Mouse (Mus musculus) 3134 (cell line): ENCODE measurements around the gene Osbp2.

Experiments
- DNase-seq: peaks from one replicate; pipeline ENCODE4 v3.0.0-alpha.2; 2011; ENCODE audit warnings: low spot score; ENCODE audit not compliant: insufficient read length; ENCODE audit errors: extremely low read depth

Gene Osbp2

GRCm38 (mm10) chr11:3766964-3767363, 96.7 kb downstream of the Osbp2 start:
- DNase-seq, result no peak

GRCm38 (mm10) chr11:3764352-3764751, 99.4 kb downstream of the Osbp2 start:
- no peak for DNase-seq

- no peak for DNase-seq
Measured at GRCm38 (mm10) chr11:3761775-3762501, 101.8 kb downstream of the Osbp2 start.

- no peak for DNase-seq
Measured at GRCm38 (mm10) chr11:3761339-3761738, 102.4 kb downstream of the Osbp2 start.

- DNase-seq, result no peak
Measured at GRCm38 (mm10) chr11:3759433-3759832, 104.3 kb downstream of the Osbp2 start.

GRCm38 (mm10) chr11:3755341-3755740, 108.4 kb downstream of the Osbp2 start:
- DNase-seq, result no peak

- DNase-seq, result peak; percentile 42
Measured at GRCm38 (mm10) chr11:3754685-3755084, 109.0 kb downstream of the Osbp2 start.

- DNase-seq, result no peak
Measured at GRCm38 (mm10) chr11:3753897-3754296, 109.8 kb downstream of the Osbp2 start.

- DNase-seq, result no peak
Measured at GRCm38 (mm10) chr11:3752766-3753165, 110.9 kb downstream of the Osbp2 start.

- DNase-seq, result no peak
Measured at GRCm38 (mm10) chr11:3749831-3750230, 113.9 kb downstream of the Osbp2 start.

GRCm38 (mm10) chr11:3742449-3742848, 121.3 kb downstream of the Osbp2 start:
- DNase-seq, result no peak

GRCm38 (mm10) chr11:3741183-3741582, 122.5 kb downstream of the Osbp2 start:
- no peak for DNase-seq

GRCm38 (mm10) chr11:3738778-3739177, 124.9 kb downstream of the Osbp2 start:
- peak; percentile 43 for DNase-seq

GRCm38 (mm10) chr11:3735715-3736114, 128.0 kb downstream of the Osbp2 start:
- no peak for DNase-seq

GRCm38 (mm10) chr11:3733933-3734636, 129.6 kb downstream of the Osbp2 start:
- DNase-seq, result no peak

- DNase-seq, result no peak
Measured at GRCm38 (mm10) chr11:3731469-3731868, 132.2 kb downstream of the Osbp2 start.

GRCm38 (mm10) chr11:3727438-3728105, 136.1 kb downstream of the Osbp2 start:
- no peak for DNase-seq

GRCm38 (mm10) chr11:3725331-3726054, 138.2 kb downstream of the Osbp2 start:
- no peak for DNase-seq

- no peak for DNase-seq
Measured at GRCm38 (mm10) chr11:3724726-3725125, 139.0 kb downstream of the Osbp2 start.

- no peak for DNase-seq
Measured at GRCm38 (mm10) chr11:3723910-3724309, 139.8 kb downstream of the Osbp2 start.

- no peak for DNase-seq
Measured at GRCm38 (mm10) chr11:3722861-3723260, 140.8 kb downstream of the Osbp2 start.
